Mouse (Mus musculus): ENCODE results near the gene Deaf1. TPM values are rescaled to one million over a fixed set of nuclear protein-coding genes. Genes with fewer than 3 reads are reported as not detected.
A peak's percentile ranks its signal among the peaks of the same experiment; 100 is the strongest.

The Deaf1 gene
- polyA plus RNA-seq, 1 experiment from 2014 or later, result 77.5 TPM

DNA sequence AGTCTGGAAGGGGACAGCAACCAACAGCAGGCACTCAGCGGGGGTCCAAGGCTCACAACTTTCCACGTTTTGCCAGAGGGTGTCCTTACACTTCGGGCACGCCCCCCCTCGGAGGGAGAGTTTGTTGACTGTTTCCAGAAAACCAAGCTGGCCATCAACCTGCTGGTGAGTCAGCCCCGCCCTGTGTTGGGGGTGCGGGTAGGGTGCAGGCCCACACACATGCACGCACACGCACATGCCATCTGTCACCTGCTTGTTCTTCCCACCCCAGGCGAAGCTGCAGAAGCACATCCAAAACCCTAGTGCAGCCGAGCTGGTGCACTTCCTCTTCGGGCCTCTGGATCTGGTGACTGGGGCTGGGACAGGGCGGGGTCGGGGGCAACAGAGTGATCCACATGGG is 29.5 kb upstream of the Deaf1 start:
- Histone ChIP-seq H3K27ac (no peak overlapping the region), H3K36me3 (no peaks in the 10 kb centered on the region), H3K4me1 (peaks cover 3% of the 10 kb centered on the region; the same call in 1 of the 2 replicates), H3K9me3 (no peaks in the 10 kb centered on the region), H3K9ac (no peak overlapping the region), H3K4me2 (replicated peaks) (no peak overlapping the region), H3K4me3 (no peak overlapping the region), H3K27me3 (peaks cover 36% of the 10 kb centered on the region)
- 0 out of 2 replicates have a peak, but pooled peaks have one; percentile 28 for ATAC-seq (ENCODE audit: low FRiP score, low read depth)
- 66% methylated on average over 14 of the region's 14 CpGs for WGBS

DNA sequence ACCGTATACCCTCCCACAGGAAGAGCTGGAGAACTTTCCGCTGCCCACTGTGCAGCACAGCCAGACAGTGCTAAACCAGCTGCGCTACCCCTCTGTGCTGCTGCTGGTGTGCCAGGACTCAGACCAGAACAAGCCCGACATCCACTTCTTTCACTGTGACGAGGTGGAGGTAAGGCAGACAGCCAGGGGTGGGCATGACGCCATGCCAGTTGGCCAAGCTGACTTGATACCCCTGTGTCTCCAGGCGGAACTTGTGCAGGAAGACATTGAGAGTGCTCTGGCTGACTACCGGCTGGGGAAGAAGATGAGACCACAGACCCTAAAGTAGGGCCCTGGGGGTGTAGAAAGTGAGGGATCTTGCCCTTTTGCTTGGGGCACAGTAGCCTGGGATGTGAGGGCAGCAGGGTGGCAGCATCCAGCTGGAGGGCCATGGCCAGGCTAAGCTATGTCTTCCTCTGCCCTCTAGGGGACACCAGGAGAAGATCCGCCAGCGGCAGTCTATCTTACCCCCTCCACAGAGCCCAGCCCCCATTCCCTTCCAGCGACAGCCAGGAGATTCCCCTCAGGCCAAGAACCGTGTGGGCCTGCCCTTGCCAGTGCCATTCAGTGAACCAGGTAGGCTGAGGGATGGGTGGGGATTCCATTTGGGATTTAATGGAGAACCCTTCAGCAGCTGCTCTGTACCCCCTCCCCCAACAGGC is 28.3 kb upstream of the Deaf1 start:
- Histone ChIP-seq H3K4me2 (replicated peaks) (no peak overlapping the region), H3K27ac (no peak overlapping the region), H3K27me3 (peaks cover 24% of the 10 kb centered on the region), H3K4me3 (no peak overlapping the region), H3K9me3 (no peaks in the 10 kb centered on the region), H3K4me1 (no peaks in the 10 kb centered on the region), H3K36me3 (no peaks in the 10 kb centered on the region), H3K9ac (no peak overlapping the region)
- ATAC-seq (ENCODE audit: low FRiP score, low read depth), result no peak
- WGBS, result 53% methylated on average over 12 of the region's 12 CpGs

DNA sequence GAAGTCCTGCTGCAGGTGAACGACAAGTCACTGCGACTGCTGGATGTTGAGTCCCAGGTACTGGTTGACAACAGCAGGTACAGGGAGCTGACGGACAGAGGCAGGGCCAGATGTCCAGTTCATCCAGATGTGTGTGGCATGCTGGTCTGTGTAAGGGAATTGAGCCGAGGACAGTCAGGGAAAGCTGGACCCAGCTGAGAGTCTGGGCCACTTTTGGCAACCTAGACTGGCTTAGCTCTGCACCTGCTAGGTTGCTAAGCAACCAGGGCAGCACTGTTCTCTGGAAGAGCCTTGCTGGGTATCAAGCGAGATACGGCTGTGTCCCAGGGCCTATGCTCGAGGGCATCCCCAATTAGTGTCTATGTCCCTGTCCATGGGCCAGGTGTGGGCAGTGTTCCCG is 27.6 kb upstream of the Deaf1 start:
- WGBS, result 74% methylated on average over 8 of the region's 8 CpGs
- no peaks in the 10 kb centered on the region for H3K9me3 ChIP-seq
- no peak overlapping the region for H3K9ac ChIP-seq
- peaks cover 18% of the 10 kb centered on the region for H3K27me3 ChIP-seq
- H3K4me3 ChIP-seq, result no peak overlapping the region
- H3K4me2 ChIP-seq (replicated peaks), result no peak overlapping the region
- no peaks in the 10 kb centered on the region for H3K4me1 ChIP-seq
- H3K27ac ChIP-seq, result no peak overlapping the region
- H3K36me3 ChIP-seq, result no peaks in the 10 kb centered on the region
- no peak for ATAC-seq (ENCODE audit: low FRiP score, low read depth)

DNA sequence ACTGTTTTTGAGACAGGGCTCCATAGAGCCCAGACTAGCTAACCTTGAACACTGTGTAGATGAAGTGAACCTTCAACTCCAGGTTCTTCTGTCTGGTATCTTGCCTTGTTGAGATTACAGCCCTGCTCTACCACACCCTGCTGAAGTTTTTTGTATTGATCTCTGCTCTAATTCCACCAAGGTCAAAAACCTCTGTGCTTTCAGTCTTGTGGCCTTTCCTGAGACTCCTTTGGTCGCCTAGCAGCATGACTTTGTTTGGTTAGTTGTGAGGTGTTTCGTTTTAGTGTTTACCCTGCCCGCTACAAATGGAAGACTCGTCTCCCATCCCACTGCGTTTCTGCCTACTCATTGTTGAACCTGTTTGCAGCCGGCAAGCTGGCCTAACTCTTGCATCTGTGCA is 23.6 kb upstream of the Deaf1 start:
- Histone ChIP-seq H3K9me3 (no peaks in the 10 kb centered on the region), H3K4me3 (no peak overlapping the region), H3K4me1 (no peaks in the 10 kb centered on the region), H3K9ac (no peak overlapping the region), H3K27ac (no peak overlapping the region), H3K27me3 (0 out of 2 replicates have a peak, but pooled peaks cover 4% of the 10 kb centered on the region), H3K36me3 (no peaks in the 10 kb centered on the region), H3K4me2 (replicated peaks) (no peak overlapping the region)
- ATAC-seq (ENCODE audit: low FRiP score, low read depth), result no peak
- WGBS, result 83% methylated on average over 6 of the region's 6 CpGs

DNA sequence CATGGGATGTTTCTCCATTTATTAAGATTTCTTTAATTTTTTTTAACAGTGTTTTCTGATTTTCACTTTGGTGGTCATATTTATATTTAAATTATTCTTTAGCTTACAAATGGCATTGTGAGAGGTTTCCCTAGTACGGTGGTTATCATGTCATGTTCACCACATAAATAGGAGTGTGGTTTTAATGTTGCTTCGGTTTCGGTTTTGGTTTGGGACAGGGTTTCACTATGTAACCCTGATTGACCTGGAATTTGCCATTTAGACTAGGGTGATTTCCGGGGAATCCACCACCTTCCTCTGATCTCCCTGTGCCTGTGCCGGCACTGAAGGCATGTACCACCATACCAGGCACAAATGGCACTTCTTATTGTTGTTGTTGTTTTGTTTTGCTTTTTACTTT is 17.3 kb upstream of the Deaf1 start:
- Histone ChIP-seq H3K4me1 (peaks cover 5% of the 10 kb centered on the region; the same call in 1 of the 2 replicates), H3K9ac (no peak overlapping the region), H3K9me3 (no peaks in the 10 kb centered on the region), H3K4me2 (replicated peaks) (no peak overlapping the region), H3K27me3 (0 out of 2 replicates have a peak, but pooled peaks cover under 1% of the 10 kb centered on the region), H3K4me3 (no peak overlapping the region), H3K27ac (no peak overlapping the region), H3K36me3 (no peaks in the 10 kb centered on the region)
- WGBS, result 90% methylated on average over 5 of the region's 5 CpGs
- no peak for ATAC-seq (ENCODE audit: low FRiP score, low read depth)

DNA sequence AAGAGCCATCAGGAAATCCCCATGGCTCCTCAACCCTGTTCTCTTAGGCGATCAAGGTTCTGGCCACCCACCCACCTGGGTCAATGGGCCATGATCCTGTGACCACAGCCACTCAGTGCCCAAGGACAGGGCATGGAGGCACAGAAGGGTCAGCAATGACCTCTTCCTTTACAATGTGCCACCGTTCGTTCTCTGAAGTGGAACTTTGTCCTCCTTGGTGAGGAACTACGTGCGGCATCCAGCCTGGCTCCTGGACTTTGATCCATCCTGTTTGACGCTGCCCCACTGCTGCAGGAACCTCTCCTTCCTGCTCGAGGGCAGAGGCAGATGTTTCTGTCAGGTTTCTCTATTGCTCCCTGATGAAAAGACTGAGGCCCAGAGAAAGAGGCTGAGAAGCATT is 16.2 kb upstream of the Deaf1 start:
- Histone ChIP-seq H3K27ac (no peak overlapping the region), H3K9ac (no peak overlapping the region), H3K4me3 (no peak overlapping the region), H3K9me3 (no peaks in the 10 kb centered on the region), H3K36me3 (no peaks in the 10 kb centered on the region), H3K4me2 (replicated peaks) (no peak overlapping the region), H3K4me1 (peaks cover 12% of the 10 kb centered on the region), H3K27me3 (peaks cover 10% of the 10 kb centered on the region; the same call in 1 of the 2 replicates)
- no peak for ATAC-seq (ENCODE audit: low FRiP score, low read depth)
- 71% methylated on average over 7 of the region's 7 CpGs for WGBS

DNA sequence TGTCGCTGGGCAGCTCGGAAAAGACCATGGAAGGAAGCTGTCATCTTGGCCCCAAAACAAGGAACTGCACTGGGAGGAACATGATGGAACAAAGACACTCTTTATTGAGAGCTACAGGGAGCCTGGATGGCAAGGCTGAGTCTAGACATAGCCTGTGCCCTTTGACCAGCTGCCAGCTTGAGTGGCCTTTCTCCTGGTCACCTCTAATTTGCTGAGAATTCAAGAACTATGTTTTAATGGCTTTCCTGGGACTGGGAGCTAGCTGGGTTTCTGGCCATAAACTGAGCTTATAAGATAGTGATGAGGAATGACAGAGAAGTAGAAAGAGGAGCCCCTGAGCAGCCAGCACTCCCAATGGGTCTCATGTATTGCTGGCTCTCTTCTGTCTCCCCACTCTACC is 15.7 kb upstream of the Deaf1 start:
- ATAC-seq (ENCODE audit: low FRiP score, low read depth), result no peak
- H3K27me3 ChIP-seq, result peaks cover 13% of the 10 kb centered on the region; the same call in 1 of the 2 replicates
- H3K9ac ChIP-seq, result no peak overlapping the region
- peaks cover 16% of the 10 kb centered on the region for H3K4me1 ChIP-seq
- H3K9me3 ChIP-seq, result no peaks in the 10 kb centered on the region
- H3K27ac ChIP-seq, result no peak overlapping the region
- H3K4me2 ChIP-seq (replicated peaks), result no peak overlapping the region
- no peaks in the 10 kb centered on the region for H3K36me3 ChIP-seq
- no peak overlapping the region for H3K4me3 ChIP-seq
- 73% methylated on average over 2 of the region's 2 CpGs for WGBS

DNA sequence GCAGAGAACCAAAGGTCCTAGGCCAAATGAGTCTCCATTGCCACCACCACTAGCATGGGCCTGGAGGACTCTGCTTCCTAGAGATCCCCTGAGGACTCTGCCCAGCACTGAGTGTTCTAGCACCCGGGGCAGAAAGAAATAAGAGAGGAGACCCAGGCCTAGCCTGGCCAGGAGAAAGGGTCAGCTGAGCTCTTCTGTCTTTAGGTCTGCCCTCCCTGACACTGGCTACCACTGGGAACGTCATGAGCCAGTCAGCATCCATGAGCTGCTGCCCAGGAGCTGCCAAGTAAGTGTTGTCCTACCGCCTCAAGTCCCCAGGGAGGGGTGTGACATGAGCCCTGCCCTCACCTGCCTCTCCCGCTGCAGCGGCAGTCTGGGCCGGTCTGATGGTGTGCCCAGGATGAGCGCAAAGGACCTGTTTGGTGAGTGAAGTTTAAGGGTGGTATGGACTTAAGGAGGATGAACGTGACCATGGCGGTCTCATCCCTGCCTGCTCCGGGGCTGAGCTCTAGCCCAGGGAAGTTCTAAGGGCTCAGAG is 14.3 kb upstream of the Deaf1 start:
- Histone ChIP-seq H3K4me2 (replicated peaks) (no peak overlapping the region), H3K9ac (no peak overlapping the region)
- 78% methylated on average over 10 of the region's 10 CpGs for WGBS

DNA sequence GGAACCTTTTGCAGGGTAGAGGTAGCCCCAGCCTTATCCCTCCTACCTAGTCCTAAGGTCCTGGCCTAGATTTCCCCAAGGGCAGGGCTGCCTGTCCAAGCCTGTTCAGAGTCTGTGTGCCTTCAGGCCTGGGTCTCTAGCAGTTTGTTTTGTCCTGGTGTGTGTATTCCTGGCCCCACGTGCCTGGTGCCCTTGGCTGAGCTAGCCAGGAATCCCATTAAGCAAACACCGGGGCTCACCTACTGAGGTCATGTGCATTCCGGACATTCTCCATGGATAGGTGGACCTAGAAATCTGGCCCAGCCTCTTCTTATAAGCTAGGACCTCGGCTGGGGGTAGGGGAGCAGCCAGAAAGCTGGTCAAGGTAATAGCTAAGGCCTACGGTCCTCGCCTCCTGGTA is 13.0 kb upstream of the Deaf1 start:
- WGBS, result 81% methylated on average over 6 of the region's 6 CpGs
- H3K9ac ChIP-seq, result no peak overlapping the region

More for the DNA sequence above, 14.3 kb upstream of the Deaf1 start:
- H3K36me3 ChIP-seq, result no peaks in the 10 kb centered on the region
- no peak for ATAC-seq (ENCODE audit: low FRiP score, low read depth)
- H3K4me1 ChIP-seq, result peaks cover 19% of the 10 kb centered on the region
- H3K27ac ChIP-seq, result no peak overlapping the region
- H3K27me3 ChIP-seq, result peaks cover 18% of the 10 kb centered on the region; the same call in 1 of the 2 replicates
- no peaks in the 10 kb centered on the region for H3K9me3 ChIP-seq
- no peak overlapping the region for H3K4me3 ChIP-seq

DNA sequence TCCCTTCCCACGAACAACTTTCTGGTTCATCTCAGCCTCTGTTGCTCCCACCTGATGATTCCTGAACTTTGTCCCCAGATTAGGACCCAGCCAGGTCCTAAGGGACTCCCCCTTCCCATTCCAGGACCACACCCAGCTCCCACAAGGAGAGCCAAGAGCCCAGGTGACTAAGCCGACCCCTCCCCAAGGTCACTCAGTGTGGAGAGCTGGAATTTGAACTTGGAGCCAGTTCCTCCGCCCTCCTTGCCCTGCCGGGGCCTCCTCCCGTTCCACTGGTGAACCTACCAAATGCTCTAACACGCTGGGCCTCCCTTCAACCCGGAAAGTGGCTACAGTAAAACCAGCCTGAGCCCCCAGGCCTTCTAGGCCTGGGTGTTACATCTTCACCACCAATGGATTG is 12.5 kb upstream of the Deaf1 start:
- Histone ChIP-seq H3K9ac (no peak overlapping the region), H3K9me3 (no peaks in the 10 kb centered on the region), H3K4me3 (no peak overlapping the region), H3K4me2 (replicated peaks) (peak overlapping the region; percentile 68; the same call in 1 of the 2 replicates), H3K27me3 (peaks cover 18% of the 10 kb centered on the region; the same call in 1 of the 2 replicates), H3K4me1 (peaks cover 19% of the 10 kb centered on the region), H3K36me3 (peaks cover 11% of the 10 kb centered on the region), H3K27ac (no peak overlapping the region)
- 81% methylated on average over 7 of the region's 7 CpGs for WGBS
- ATAC-seq (ENCODE audit: low FRiP score, low read depth), result no peak

More for the DNA sequence above, 13.0 kb upstream of the Deaf1 start:
- peaks cover 19% of the 10 kb centered on the region for H3K4me1 ChIP-seq
- H3K4me3 ChIP-seq, result no peak overlapping the region
- H3K27ac ChIP-seq, result no peak overlapping the region
- no peak overlapping the region for H3K4me2 ChIP-seq (replicated peaks)
- ATAC-seq (ENCODE audit: low FRiP score, low read depth), result no peak
- H3K36me3 ChIP-seq, result peaks cover 9% of the 10 kb centered on the region
- H3K27me3 ChIP-seq, result peaks cover 18% of the 10 kb centered on the region; the same call in 1 of the 2 replicates
- H3K9me3 ChIP-seq, result no peaks in the 10 kb centered on the region

DNA sequence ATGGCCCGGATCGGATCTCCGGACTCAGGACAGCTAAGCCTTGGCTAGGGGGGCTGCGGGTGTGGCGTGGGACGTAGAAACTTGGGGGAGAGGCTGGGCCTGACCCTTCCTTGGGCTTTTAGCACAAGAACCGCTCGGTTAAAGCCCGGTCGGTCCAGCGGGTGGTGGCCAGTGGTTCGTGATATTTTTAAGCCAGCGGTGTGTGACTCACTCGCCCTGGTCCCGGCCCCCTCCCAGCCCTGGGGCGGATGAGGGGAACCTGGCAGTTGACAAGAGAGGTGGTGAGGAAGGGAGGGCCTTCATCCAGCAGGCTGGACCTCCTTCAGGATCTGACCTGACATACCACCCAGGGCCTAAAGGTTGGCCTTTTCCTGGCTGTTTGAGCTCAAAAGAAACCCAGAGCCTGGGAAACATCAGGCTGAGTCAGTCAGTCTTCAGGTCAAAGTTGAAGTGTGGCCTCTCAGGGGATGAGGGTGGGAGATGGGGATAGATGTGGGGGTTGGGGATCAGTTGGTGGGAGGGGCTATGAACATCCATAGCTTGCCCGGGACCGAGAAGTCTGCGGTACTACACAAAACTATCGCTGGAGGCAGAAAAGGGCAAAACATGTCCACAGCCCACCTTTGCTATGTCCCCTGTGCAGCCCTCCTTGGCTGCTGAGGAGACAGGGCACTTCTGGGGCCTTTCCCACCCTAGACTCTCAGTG is 11.9 kb upstream of the Deaf1 start:
- peak; percentile 10; the same call in 1 of the 2 replicates for ATAC-seq (ENCODE audit: low FRiP score, low read depth)

DNA sequence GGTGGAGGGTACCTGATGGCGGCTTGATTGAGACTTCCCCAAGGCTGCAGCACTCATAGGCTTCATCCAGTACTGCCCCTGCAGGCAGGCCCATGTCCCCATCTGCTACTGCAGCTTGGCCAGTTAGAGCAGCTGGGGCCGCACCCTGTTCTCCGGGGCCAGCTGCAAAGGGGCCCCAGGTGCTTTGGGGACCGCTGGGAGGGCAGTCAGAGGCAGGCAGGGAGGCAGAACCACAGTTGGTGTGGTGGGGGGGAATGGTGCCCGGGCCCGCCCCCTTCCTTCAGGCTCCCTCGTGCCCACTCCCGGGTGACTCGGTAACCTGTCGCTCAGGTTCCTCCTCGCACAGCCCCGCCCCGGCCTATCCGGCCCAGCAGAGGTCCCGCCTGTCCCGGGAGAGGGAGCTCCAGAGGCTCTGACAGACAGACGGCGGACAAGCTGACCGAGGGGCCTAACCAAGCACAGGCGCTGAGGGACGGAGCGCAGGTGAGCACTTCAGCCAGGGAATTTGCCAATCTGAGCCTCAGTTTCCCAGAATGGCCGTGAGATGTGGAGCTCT is 11.2 kb upstream of the Deaf1 start, which contains the start of gene Eps8l2:
TSS of gene Eps8l2 (plus strand) at position 305 of the 556 bp plus-strand sequence.
- 4% methylated on average over 23 of the region's 23 CpGs for WGBS
- no peak within 1 kb of the TSS for H3K27ac ChIP-seq

More for the DNA sequence above, 11.9 kb upstream of the Deaf1 start:
- 39% methylated on average over 20 of the region's 20 CpGs for WGBS
- Histone ChIP-seq H3K27ac (no peak overlapping the region), H3K4me1 (peaks cover 19% of the 10 kb centered on the region), H3K4me2 (replicated peaks) (peak overlapping the region; percentile 68), H3K4me3 (peak overlapping the region; percentile 36), H3K36me3 (peaks cover 18% of the 10 kb centered on the region), H3K27me3 (peaks cover 18% of the 10 kb centered on the region; the same call in 1 of the 2 replicates), H3K9me3 (no peaks in the 10 kb centered on the region), H3K9ac (peak overlapping the region; percentile 67)

More for the DNA sequence above, 11.2 kb upstream of the Deaf1 start, which contains the start of gene Eps8l2:
- Histone ChIP-seq H3K36me3 (peaks cover 24% of the 10 kb centered on the region), H3K4me1 (peaks cover 19% of the 10 kb centered on the region), H3K9ac (peak within 1 kb of the TSS; percentile 67), H3K9me3 (no peaks in the 10 kb centered on the region), H3K4me2 (replicated peaks) (peak within 1 kb of the TSS; percentile 68), H3K4me3 (peak within 1 kb of the TSS; percentile 36), H3K27me3 (peaks cover 18% of the 10 kb centered on the region; the same call in 1 of the 2 replicates)
- peak; percentile 37; the same call in 1 of the 2 replicates for ATAC-seq (ENCODE audit: low FRiP score, low read depth)
